Mouse (Mus musculus): Measurements from ENCODE around the gene Mcts1. TPM values are rescaled to one million over a fixed set of nuclear protein-coding genes. Genes with fewer than 3 reads are reported as not detected.
A peak's percentile ranks its signal among the peaks of the same experiment; 100 is the strongest.

Mcts1 gene
- 72.9 and 79.7 TPM in 2 replicates for polyA plus RNA-seq (2014; fragmentation: Nextera tagmentation; extraction: Ambion mirVana)

GRCm38 (mm10) chrX:38600177-38600994, at the start of gene Mcts1:
Mcts1 (plus strand) TSS chrX:38600578.
- DNase-seq (ENCODE audit: low spot score) = peak; percentile 72
- ATAC-seq (replicated peaks; ENCODE audit: low FRiP score) = peak; percentile 88
- Histone ChIP-seq H3K36me3 (ENCODE audit: control insufficient read depth, insufficient read depth, low read length) (no peaks in the 10 kb centered on the region), H3K4me2 (ENCODE audit: low read depth, low read length, severe bottlenecking) (peak within 1 kb of the TSS; percentile 52), H3K9ac (ENCODE audit: low read length) (peak within 1 kb of the TSS; percentile 52), H3K27ac (ENCODE audit: low read depth, low read length) (peak within 1 kb of the TSS; percentile 53), H3K9me3 (ENCODE audit: control insufficient read depth, low read length) (no peaks in the 10 kb centered on the region), H3K4me1 (replicated peaks; ENCODE audit: control insufficient read depth, insufficient read depth, low read length) (no peaks in the 10 kb centered on the region), H3K27me3 (ENCODE audit: control insufficient read depth, insufficient read depth, low read length) (no peaks in the 10 kb centered on the region), H3K4me3 (ENCODE audit: low read depth, low read length) (peak within 1 kb of the TSS; percentile 42)
- 24% methylated on average over 26 of the region's 26 CpGs for WGBS

DNA sequence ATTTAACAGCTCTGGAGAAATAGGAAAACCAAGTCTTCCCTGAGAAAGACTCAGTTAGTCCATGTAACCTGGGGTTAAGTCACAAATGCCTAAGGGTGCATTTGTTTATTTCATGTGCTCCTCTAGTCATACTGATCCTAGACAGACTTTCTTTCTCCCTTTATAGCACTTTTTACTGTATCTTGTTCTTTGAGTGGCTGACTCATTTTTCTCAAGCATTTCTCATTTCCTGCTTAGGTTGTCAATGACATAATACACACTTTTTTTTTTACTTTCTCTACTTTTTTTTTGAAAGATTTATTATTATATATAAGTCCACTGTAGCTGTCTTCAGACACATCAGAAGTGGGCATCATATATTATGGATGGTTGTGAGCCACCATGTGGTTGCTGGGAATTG, 47.1 kb upstream of the Mcts1 start:
- Histone ChIP-seq H3K4me2 (ENCODE audit: low read depth, low read length, severe bottlenecking) (no peak overlapping the region), H3K9ac (ENCODE audit: low read length) (no peak overlapping the region), H3K36me3 (ENCODE audit: control insufficient read depth, insufficient read depth, low read length) (no peaks in the 10 kb centered on the region; the same call in 1 of the 2 replicates), H3K27me3 (ENCODE audit: control insufficient read depth, insufficient read depth, low read length) (no peaks in the 10 kb centered on the region), H3K4me1 (replicated peaks; ENCODE audit: control insufficient read depth, insufficient read depth, low read length) (no peaks in the 10 kb centered on the region), H3K27ac (ENCODE audit: low read depth, low read length) (no peak overlapping the region), H3K4me3 (ENCODE audit: low read depth, low read length) (no peak overlapping the region), H3K9me3 (ENCODE audit: control insufficient read depth, low read length) (no peaks in the 10 kb centered on the region)
- no peak for DNase-seq (ENCODE audit: low spot score)
- no peak for ATAC-seq (replicated peaks; ENCODE audit: low FRiP score)

DNA sequence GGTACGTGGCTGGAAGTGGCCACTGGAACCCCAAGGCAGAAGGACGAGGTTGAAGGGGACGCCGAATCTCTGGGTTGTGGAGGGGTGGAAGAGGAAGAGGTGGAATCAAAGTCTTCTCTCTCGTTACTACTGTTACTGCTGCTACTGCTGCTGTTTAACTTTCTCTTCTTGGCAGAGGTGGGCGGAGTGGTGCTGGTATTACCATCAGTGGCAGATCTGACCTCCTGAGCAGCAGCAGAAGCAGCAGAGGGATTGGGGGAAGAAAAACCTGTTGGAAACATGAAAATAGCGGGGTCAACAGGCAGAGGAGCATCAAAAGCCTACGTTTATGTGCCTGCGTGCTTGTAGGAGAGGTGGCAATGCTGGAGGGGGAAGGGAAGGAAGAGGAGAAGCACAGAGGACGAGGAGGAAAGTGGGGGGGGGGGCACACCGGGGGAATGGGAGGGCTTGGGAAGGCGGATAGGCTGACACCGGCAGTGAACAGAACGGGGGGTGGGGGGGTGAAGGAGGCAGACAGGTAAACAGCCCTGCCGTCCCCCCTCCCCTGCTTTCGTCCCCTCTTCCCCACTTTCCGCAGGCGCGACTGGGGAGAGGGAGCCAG, 36.3 kb upstream of the Mcts1 start:
- Histone ChIP-seq H3K36me3 (ENCODE audit: control insufficient read depth, insufficient read depth, low read length) (no peaks in the 10 kb centered on the region), H3K27me3 (ENCODE audit: control insufficient read depth, insufficient read depth, low read length) (no peaks in the 10 kb centered on the region), H3K9ac (ENCODE audit: low read length) (peak overlapping the region; percentile 68), H3K4me1 (replicated peaks; ENCODE audit: control insufficient read depth, insufficient read depth, low read length) (no peaks in the 10 kb centered on the region), H3K27ac (ENCODE audit: low read depth, low read length) (peak overlapping the region; percentile 87), H3K4me2 (ENCODE audit: low read depth, low read length, severe bottlenecking) (peak overlapping the region; percentile 60), H3K4me3 (ENCODE audit: low read depth, low read length) (peak overlapping the region; percentile 45), H3K9me3 (ENCODE audit: control insufficient read depth, low read length) (no peaks in the 10 kb centered on the region)
- DNase-seq (ENCODE audit: low spot score) (peak; percentile 46), ATAC-seq (replicated peaks; ENCODE audit: low FRiP score) (no peak)
- 17% methylated on average over 10 of the region's 19 CpGs for WGBS

- ATAC-seq (replicated peaks; ENCODE audit: low FRiP score) = peak; percentile 94
- H3K4me1 ChIP-seq (replicated peaks; ENCODE audit: control insufficient read depth, insufficient read depth, low read length) = no peaks in the 10 kb centered on the region
- no peaks in the 10 kb centered on the region for H3K9me3 ChIP-seq (ENCODE audit: control insufficient read depth, low read length)
- peak overlapping the region; percentile 87 for H3K27ac ChIP-seq (ENCODE audit: low read depth, low read length)
- peak overlapping the region; percentile 45 for H3K4me3 ChIP-seq (ENCODE audit: low read depth, low read length)
- H3K27me3 ChIP-seq (ENCODE audit: control insufficient read depth, insufficient read depth, low read length) = no peaks in the 10 kb centered on the region
- H3K4me2 ChIP-seq (ENCODE audit: low read depth, low read length, severe bottlenecking) = peak overlapping the region; percentile 60
- peak; percentile 91 for DNase-seq (ENCODE audit: low spot score)
- peak overlapping the region; percentile 68 for H3K9ac ChIP-seq (ENCODE audit: low read length)
- H3K36me3 ChIP-seq (ENCODE audit: control insufficient read depth, insufficient read depth, low read length) = no peaks in the 10 kb centered on the region
- WGBS = 19% methylated on average over 30 of the region's 52 CpGs
Measured at GRCm38 (mm10) chrX:38564542-38565175, 35.7 kb upstream of the Mcts1 start.

DNA sequence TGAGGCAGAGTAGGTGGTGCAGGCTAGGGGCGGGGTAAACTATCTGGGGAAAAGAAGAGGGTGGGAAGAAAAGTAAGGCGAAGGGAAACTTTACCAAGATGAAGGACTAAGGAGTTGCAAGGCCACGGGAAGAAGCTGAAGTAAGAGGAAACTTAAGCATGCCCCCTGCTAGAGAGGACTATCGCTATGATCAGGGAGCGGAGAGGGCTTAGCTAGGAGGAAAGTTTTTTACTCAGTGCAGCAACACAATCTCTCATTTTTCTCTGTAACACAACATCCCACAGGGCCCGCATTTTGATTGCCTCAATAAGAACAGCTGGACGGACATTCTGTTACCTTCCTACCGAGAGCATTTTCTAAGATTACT, 35.2 kb upstream of the Mcts1 start:
- Histone ChIP-seq H3K9ac (ENCODE audit: low read length) (peak overlapping the region; percentile 48), H3K4me2 (ENCODE audit: low read depth, low read length, severe bottlenecking) (peak overlapping the region; percentile 32), H3K36me3 (ENCODE audit: control insufficient read depth, insufficient read depth, low read length) (no peaks in the 10 kb centered on the region), H3K27me3 (ENCODE audit: control insufficient read depth, insufficient read depth, low read length) (no peaks in the 10 kb centered on the region), H3K9me3 (ENCODE audit: control insufficient read depth, low read length) (no peaks in the 10 kb centered on the region), H3K4me1 (replicated peaks; ENCODE audit: control insufficient read depth, insufficient read depth, low read length) (no peaks in the 10 kb centered on the region), H3K27ac (ENCODE audit: low read depth, low read length) (peak overlapping the region; percentile 37; the same call in 1 of the 2 replicates), H3K4me3 (ENCODE audit: low read depth, low read length) (peak overlapping the region; percentile 45)
- 18% methylated on average over 8 of the region's 8 CpGs for WGBS
- no peak for DNase-seq (ENCODE audit: low spot score)
- no peak for ATAC-seq (replicated peaks; ENCODE audit: low FRiP score)

DNA sequence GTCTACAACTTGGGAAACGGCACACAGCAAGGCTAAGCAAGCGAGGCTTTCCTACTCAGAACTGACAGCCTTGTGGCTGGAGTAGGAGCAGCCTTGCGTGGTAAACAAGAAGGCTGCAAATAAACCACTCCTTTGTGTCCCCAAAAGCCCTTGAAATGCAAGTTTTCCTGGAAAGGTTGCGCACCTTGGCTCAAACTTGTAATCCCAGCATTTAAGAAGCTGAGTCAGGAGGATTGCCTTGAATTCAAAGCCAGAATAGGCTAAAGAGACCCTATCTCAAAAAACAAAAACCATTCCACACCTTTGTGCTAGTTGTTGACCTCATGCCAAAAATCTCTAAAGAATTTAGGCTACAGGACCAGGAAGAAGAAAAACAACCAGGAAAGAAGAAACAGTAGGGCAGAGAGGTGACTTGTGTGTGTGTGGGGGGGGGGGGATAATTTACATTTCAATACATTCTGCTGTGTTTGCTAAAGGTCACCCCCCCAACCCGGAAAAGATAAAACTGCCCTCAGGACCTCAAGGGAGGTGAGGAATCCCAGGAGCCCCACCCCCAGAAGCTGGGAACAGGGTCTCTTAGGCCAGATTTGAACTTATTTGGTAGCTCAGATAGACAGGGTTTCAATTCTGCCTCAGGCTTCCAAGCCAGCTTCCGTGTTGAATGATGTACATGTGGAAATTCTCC, 33.7 kb upstream of the Mcts1 start:
- H3K4me1 ChIP-seq (replicated peaks; ENCODE audit: control insufficient read depth, insufficient read depth, low read length) = no peaks in the 10 kb centered on the region
- H3K4me3 ChIP-seq (ENCODE audit: low read depth, low read length) = no peak overlapping the region
- no peak for DNase-seq (ENCODE audit: low spot score)
- H3K4me2 ChIP-seq (ENCODE audit: low read depth, low read length, severe bottlenecking) = no peak overlapping the region
- no peaks in the 10 kb centered on the region for H3K27me3 ChIP-seq (ENCODE audit: control insufficient read depth, insufficient read depth, low read length)
- no peaks in the 10 kb centered on the region for H3K9me3 ChIP-seq (ENCODE audit: control insufficient read depth, low read length)
- no peaks in the 10 kb centered on the region for H3K36me3 ChIP-seq (ENCODE audit: control insufficient read depth, insufficient read depth, low read length)
- H3K27ac ChIP-seq (ENCODE audit: low read depth, low read length) = no peak overlapping the region
- no peak for ATAC-seq (replicated peaks; ENCODE audit: low FRiP score)
- 66% methylated on average over 6 of the region's 6 CpGs for WGBS
- no peak overlapping the region for H3K9ac ChIP-seq (ENCODE audit: low read length)

- ATAC-seq (replicated peaks; ENCODE audit: low FRiP score) (no peak), DNase-seq (ENCODE audit: low spot score) (no peak)
- Histone ChIP-seq H3K4me2 (ENCODE audit: low read depth, low read length, severe bottlenecking) (no peak within 1 kb of the TSS), H3K27me3 (ENCODE audit: control insufficient read depth, insufficient read depth, low read length) (no peaks in the 10 kb centered on the region), H3K9me3 (ENCODE audit: control insufficient read depth, low read length) (no peaks in the 10 kb centered on the region), H3K36me3 (ENCODE audit: control insufficient read depth, insufficient read depth, low read length) (no peaks in the 10 kb centered on the region), H3K27ac (ENCODE audit: low read depth, low read length) (no peak within 1 kb of the TSS), H3K4me1 (replicated peaks; ENCODE audit: control insufficient read depth, insufficient read depth, low read length) (no peaks in the 10 kb centered on the region), H3K9ac (ENCODE audit: low read length) (no peak within 1 kb of the TSS), H3K4me3 (ENCODE audit: low read depth, low read length) (no peak within 1 kb of the TSS)
- 86% methylated on average over 15 of the region's 15 CpGs for WGBS
Measured at GRCm38 (mm10) chrX:38576078-38576477, 24.3 kb upstream of the Mcts1 start, which contains the start of gene Cul4b. Cul4b (minus strand) TSS chrX:38576196.

- no peaks in the 10 kb centered on the region for H3K36me3 ChIP-seq (ENCODE audit: control insufficient read depth, insufficient read depth, low read length)
- H3K9me3 ChIP-seq (ENCODE audit: control insufficient read depth, low read length) = no peaks in the 10 kb centered on the region
- H3K27ac ChIP-seq (ENCODE audit: low read depth, low read length) = no peak overlapping the region
- no peak overlapping the region for H3K4me2 ChIP-seq (ENCODE audit: low read depth, low read length, severe bottlenecking)
- no peak for ATAC-seq (replicated peaks; ENCODE audit: low FRiP score)
- 92% methylated on average over 1 of the region's 1 CpGs for WGBS
- DNase-seq (ENCODE audit: low spot score) = no peak
- H3K9ac ChIP-seq (ENCODE audit: low read length) = no peak overlapping the region
- H3K4me1 ChIP-seq (replicated peaks; ENCODE audit: control insufficient read depth, insufficient read depth, low read length) = no peaks in the 10 kb centered on the region
- no peak overlapping the region for H3K4me3 ChIP-seq (ENCODE audit: low read depth, low read length)
- no peaks in the 10 kb centered on the region for H3K27me3 ChIP-seq (ENCODE audit: control insufficient read depth, insufficient read depth, low read length)
Measured at GRCm38 (mm10) chrX:38581140-38581539, 19.2 kb upstream of the Mcts1 start.
